Mouse (Mus musculus) ovary, adult 18-20 months (tissue): ENCODE measurements around the gene Abcc5.
A peak's percentile ranks its signal among the peaks of the same experiment; 100 is the strongest.

Experiments
- DNase-seq: peaks from one replicate; pipeline ENCODE4 v3.0.0; 2022; ENCODE audit warnings: low spot score, mixed read lengths

The Abcc5 gene

GRCm38 (mm10) chr16:20359643-20360295 is 66.4 kb downstream of the Abcc5 start:
- DNase-seq = no peak

GRCm38 (mm10) chr16:20357837-20358236 is 68.4 kb downstream of the Abcc5 start:
- DNase-seq = no peak

- DNase-seq = no peak
These were observed 71.4 kb downstream of the Abcc5 start for GRCm38 (mm10) chr16:20354762-20355161.

GRCm38 (mm10) chr16:20354011-20354410 is 72.2 kb downstream of the Abcc5 start:
- DNase-seq = no peak

- DNase-seq = no peak
These were observed 80.7 kb downstream of the Abcc5 start for GRCm38 (mm10) chr16:20345464-20345863.

- no peak for DNase-seq
These were observed 87.6 kb downstream of the Abcc5 start for GRCm38 (mm10) chr16:20338616-20339015.

- no peak for DNase-seq
These were observed 91.3 kb downstream of the Abcc5 start for GRCm38 (mm10) chr16:20334918-20335317.

- no peak for DNase-seq
These were observed 97.9 kb downstream of the Abcc5 start for GRCm38 (mm10) chr16:20328306-20328705.

GRCm38 (mm10) chr16:20325286-20325685 is 100.9 kb downstream of the Abcc5 start, which contains the start of gene Cyp2ab1:
Cyp2ab1 (minus strand) TSS chr16:20325404.
- no peak for DNase-seq

GRCm38 (mm10) chr16:20323907-20324306 is 102.3 kb downstream of the Abcc5 start:
- no peak for DNase-seq

GRCm38 (mm10) chr16:20322274-20322673 is 103.9 kb downstream of the Abcc5 start:
- DNase-seq = no peak

GRCm38 (mm10) chr16:20316770-20317169 is 109.4 kb downstream of the Abcc5 start:
- no peak for DNase-seq

GRCm38 (mm10) chr16:20315266-20315665 is 110.9 kb downstream of the Abcc5 start:
- DNase-seq = no peak

- DNase-seq = no peak
These were observed 113.9 kb downstream of the Abcc5 start for GRCm38 (mm10) chr16:20312272-20312671.

GRCm38 (mm10) chr16:20301770-20302649 is 124.2 kb downstream of the Abcc5 start, which contains the start of gene Parl:
Parl (minus strand) TSS chr16:20302387.
- DNase-seq = peak; percentile 54

- no peak for DNase-seq
These were observed 126.1 kb downstream of the Abcc5 start for GRCm38 (mm10) chr16:20300076-20300475.
